Mouse (Mus musculus) CH12.LX (cell line): Measurements from ENCODE around the gene Dkc1. TPM values are rescaled to one million over a fixed set of nuclear protein-coding genes. Genes with fewer than 3 reads are reported as not detected.
A peak's percentile ranks its signal among the peaks of the same experiment; 100 is the strongest.

ENCODE experiments used
- DNase-seq: peaks from one replicate; pipeline ENCODE4 v3.0.0-alpha.2; 2013; ENCODE audit errors: extremely low read depth
- H3K27ac ChIP-seq: 2 replicates; pipeline ENCODE4 v1.5.1; 2012; ENCODE audit warnings: low read depth, mild to moderate bottlenecking, control low read depth, moderate library complexity; ENCODE audit not compliant: insufficient read depth
- H3K27me3 ChIP-seq: replicated peaks from 2 replicates; pipeline ENCODE3; 2012; ENCODE audit warnings: inconsistent platforms
- H3K36me3 ChIP-seq, 2 experiments: replicated peaks in 1 of 2; 2 replicates each; pipeline versions ENCODE3 to v1.6.1; 2012; ENCODE audit warnings: inconsistent platforms in 1 of 2, low read length in 1 of 2, mild to moderate bottlenecking in 1 of 2, mixed read lengths in 1 of 2, moderate library complexity in 1 of 2; ENCODE audit not compliant: control insufficient read depth in 1 of 2, insufficient read depth in 1 of 2
- H3K4me1 ChIP-seq, 2 experiments: 2 replicates each; pipeline ENCODE4 v1.6.1; 2012; ENCODE audit warnings: inconsistent platforms in 1 of 2, moderate library complexity in 1 of 2; ENCODE audit not compliant: insufficient read depth in 2 of 2, control insufficient read depth in 1 of 2
- H3K4me2 ChIP-seq: 2 replicates; pipeline ENCODE4 v1.6.1; 2012; ENCODE audit warnings: low read depth, mild to moderate bottlenecking, control low read depth; ENCODE audit not compliant: poor library complexity, insufficient read depth, severe bottlenecking
- H3K4me3 ChIP-seq, 3 experiments: fragments of 150-350 bp in 1 of 3; sonication (generic) in 1 of 3; replicated peaks in 1 of 3; 2 replicates each; pipeline versions ENCODE3 to v1.5.1; 2011 to 2012; ENCODE audit warnings: low read depth in 2 of 3, low read length in 2 of 3, mild to moderate bottlenecking in 2 of 3, moderate library complexity in 2 of 3, control low read depth in 1 of 3, improper control_type of control experiment in 1 of 3, inconsistent platforms in 1 of 3, mixed read lengths in 1 of 3; ENCODE audit not compliant: poor library complexity in 1 of 3
- H3K79me2 ChIP-seq: replicated peaks from 2 replicates; pipeline ENCODE4 v1.6.1; 2012; ENCODE audit warnings: mild to moderate bottlenecking, moderate library complexity; ENCODE audit not compliant: control insufficient read depth, poor library complexity, insufficient read depth, severe bottlenecking; ENCODE audit errors: extremely low read depth
- H3K9ac ChIP-seq: 2 replicates; pipeline ENCODE4 v1.6.1; 2012; ENCODE audit warnings: low read depth, mild to moderate bottlenecking, control low read depth, moderate library complexity; ENCODE audit not compliant: insufficient read depth
- H3K9me3 ChIP-seq: replicated peaks from 2 replicates; pipeline ENCODE3; 2012; ENCODE audit warnings: low read length, inconsistent platforms, mixed read lengths
- BHLHE40 ChIP-seq: IDR thresholded peaks from 2 replicates; pipeline ENCODE4 v1.6.1; 2011; ENCODE audit warnings: mild to moderate bottlenecking, low read depth, low read length, improper control_type of control experiment
- CHD1 ChIP-seq: IDR thresholded peaks from 2 replicates; pipeline ENCODE4 v1.6.1; 2012; ENCODE audit warnings: low read depth, low read length, improper control_type of control experiment, inconsistent platforms
- CHD2 ChIP-seq: IDR thresholded peaks from 2 replicates; pipeline ENCODE4 v1.6.1; 2011; ENCODE audit warnings: low read length, improper control_type of control experiment
- CTCF ChIP-seq, 2 experiments: IDR thresholded peaks in 1 of 2; conservative IDR thresholded peaks in 1 of 2; 2 replicates each; pipeline ENCODE4 v1.5.1; 2011 to 2012; ENCODE audit warnings: low read depth in 2 of 2, low read length in 2 of 2, improper control_type of control experiment in 1 of 2, inconsistent platforms in 1 of 2, mild to moderate bottlenecking in 1 of 2, moderate library complexity in 1 of 2
- E2F4 ChIP-seq: IDR thresholded peaks from 2 replicates; pipeline ENCODE4 v1.6.1; 2011; ENCODE audit warnings: low read depth, low read length, improper control_type of control experiment; ENCODE audit not compliant: insufficient replicate concordance
- ELF1 ChIP-seq: IDR thresholded peaks from 2 replicates; pipeline ENCODE4 v1.6.1; 2014; ENCODE audit warnings: low read depth, mild to moderate bottlenecking, inconsistent platforms, low read length, improper control_type of control experiment
- EP300 ChIP-seq: IDR thresholded peaks from 2 replicates; pipeline ENCODE4 v1.6.1; 2011; ENCODE audit warnings: low read length, improper control_type of control experiment
- ETS1 ChIP-seq: conservative IDR thresholded peaks from 2 replicates; pipeline ENCODE4 v1.6.1; 2012; ENCODE audit warnings: low read depth, mild to moderate bottlenecking, inconsistent platforms, low read length, improper control_type of control experiment, moderate library complexity
- GABPA ChIP-seq: IDR thresholded peaks from 2 replicates; pipeline ENCODE4 v1.6.1; 2012; ENCODE audit warnings: low read depth, low read length, improper control_type of control experiment, inconsistent platforms; ENCODE audit not compliant: insufficient replicate concordance
- HCFC1 ChIP-seq: IDR thresholded peaks from 2 replicates; pipeline ENCODE4 v1.6.1; 2012; ENCODE audit warnings: low read depth, mild to moderate bottlenecking, inconsistent platforms, low read length, improper control_type of control experiment
- IRF4 ChIP-seq: IDR thresholded peaks from 2 replicates; pipeline ENCODE4 v1.6.1; 2014; ENCODE audit warnings: low read depth, mild to moderate bottlenecking, inconsistent platforms, low read length, improper control_type of control experiment
- JUN ChIP-seq: IDR thresholded peaks from 2 replicates; pipeline ENCODE4 v1.6.1; 2011; ENCODE audit warnings: low read depth, mild to moderate bottlenecking, low read length, improper control_type of control experiment, moderate library complexity; ENCODE audit not compliant: insufficient read depth
- JUND ChIP-seq: conservative IDR thresholded peaks from 2 replicates; pipeline ENCODE4 v1.6.1; 2011; ENCODE audit warnings: low read depth, low read length, improper control_type of control experiment
- KAT2A ChIP-seq: IDR thresholded peaks from 2 replicates; pipeline ENCODE4 v1.6.1; 2012; ENCODE audit warnings: low read length, improper control_type of control experiment, inconsistent platforms; ENCODE audit not compliant: insufficient replicate concordance
- MAFK ChIP-seq: IDR thresholded peaks from 2 replicates; pipeline ENCODE4 v1.6.1; 2011; ENCODE audit warnings: low read length, improper control_type of control experiment; ENCODE audit not compliant: insufficient replicate concordance
- MAX ChIP-seq: IDR thresholded peaks from 2 replicates; pipeline ENCODE4 v1.6.1; 2011; ENCODE audit warnings: low read length, improper control_type of control experiment
- MAZ ChIP-seq: IDR thresholded peaks from 2 replicates; pipeline ENCODE4 v1.6.1; 2012; ENCODE audit warnings: low read depth, mild to moderate bottlenecking, inconsistent platforms, low read length, improper control_type of control experiment, moderate library complexity
- MEF2A ChIP-seq: IDR thresholded peaks from 2 replicates; pipeline ENCODE4 v1.6.1; 2014; ENCODE audit warnings: low read depth, mild to moderate bottlenecking, inconsistent platforms, low read length, improper control_type of control experiment, borderline replicate concordance
- MXI1 ChIP-seq: IDR thresholded peaks from 2 replicates; pipeline ENCODE4 v1.6.1; 2011; ENCODE audit warnings: mild to moderate bottlenecking, low read depth, low read length, improper control_type of control experiment
- MYC ChIP-seq: IDR thresholded peaks from 2 replicates; pipeline ENCODE4 v1.6.1; 2011; ENCODE audit warnings: low read depth, mild to moderate bottlenecking, improper control_type of control experiment, low read length
- NELFE ChIP-seq: IDR thresholded peaks from 2 replicates; pipeline ENCODE4 v1.6.1; 2011; ENCODE audit warnings: low read depth, low read length, improper control_type of control experiment
- NRF1 ChIP-seq: IDR thresholded peaks from 2 replicates; pipeline ENCODE4 v1.6.1; 2014; ENCODE audit warnings: low read depth, mild to moderate bottlenecking, inconsistent platforms, low read length, improper control_type of control experiment, moderate library complexity
- PAX5 ChIP-seq: IDR thresholded peaks from 2 replicates; pipeline ENCODE4 v1.6.1; 2012; ENCODE audit warnings: low read length, inconsistent platforms, mixed read lengths
- POLR2A ChIP-seq: IDR thresholded peaks from 2 replicates; pipeline ENCODE4 v1.6.1; 2011; ENCODE audit warnings: low read depth, mild to moderate bottlenecking, improper control_type of control experiment, low read length
- POLR2AphosphoS2 ChIP-seq: IDR thresholded peaks from 2 replicates; pipeline ENCODE4 v1.6.1; 2011; ENCODE audit warnings: low read depth, low read length, improper control_type of control experiment
- RAD21 ChIP-seq: IDR thresholded peaks from 2 replicates; pipeline ENCODE4 v1.6.1; 2011; ENCODE audit warnings: low read depth, mild to moderate bottlenecking, low read length, improper control_type of control experiment, moderate library complexity
- RCOR1 ChIP-seq: conservative IDR thresholded peaks from 2 replicates; pipeline ENCODE4 v1.6.1; 2012; ENCODE audit warnings: low read depth, mild to moderate bottlenecking, inconsistent platforms, low read length, improper control_type of control experiment
- SIN3A ChIP-seq: IDR thresholded peaks from 2 replicates; pipeline ENCODE4 v1.6.1; 2012; ENCODE audit warnings: low read length, improper control_type of control experiment, inconsistent platforms
- SMC3 ChIP-seq: IDR thresholded peaks from 2 replicates; pipeline ENCODE4 v1.6.1; 2011; ENCODE audit warnings: low read depth, low read length, improper control_type of control experiment
- TBP ChIP-seq: conservative IDR thresholded peaks from 2 replicates; pipeline ENCODE4 v1.6.1; 2011; ENCODE audit warnings: low read depth, low read length, improper control_type of control experiment
- TCF12 ChIP-seq: IDR thresholded peaks from 2 replicates; pipeline ENCODE4 v1.6.1; 2014; ENCODE audit warnings: low read depth, mild to moderate bottlenecking, inconsistent platforms, low read length, improper control_type of control experiment
- UBTF ChIP-seq: IDR thresholded peaks from 2 replicates; pipeline ENCODE4 v1.6.1; 2012; ENCODE audit warnings: low read depth, mild to moderate bottlenecking, inconsistent platforms, low read length, improper control_type of control experiment, moderate library complexity
- USF1 ChIP-seq: IDR thresholded peaks from 2 replicates; pipeline ENCODE4 v1.6.1; 2014; ENCODE audit warnings: low read depth, mild to moderate bottlenecking, inconsistent platforms, low read length, improper control_type of control experiment
- USF2 ChIP-seq: conservative IDR thresholded peaks from 2 replicates; pipeline ENCODE4 v1.6.1; 2011; ENCODE audit warnings: low read depth, low read length, improper control_type of control experiment
- ZC3H11A ChIP-seq: IDR thresholded peaks from 2 replicates; pipeline ENCODE4 v1.6.1; 2012; ENCODE audit warnings: low read depth, mild to moderate bottlenecking, inconsistent platforms, low read length, improper control_type of control experiment
- ZKSCAN1 ChIP-seq: IDR thresholded peaks from 2 replicates; pipeline ENCODE4 v1.6.1; 2012; ENCODE audit warnings: low read depth, inconsistent platforms, low read length, improper control_type of control experiment, borderline replicate concordance
- ZMIZ1 ChIP-seq: IDR thresholded peaks from 2 replicates; pipeline ENCODE4 v1.6.1; 2012; ENCODE audit warnings: low read depth, mild to moderate bottlenecking, inconsistent platforms, low read length, improper control_type of control experiment
- ZNF384 ChIP-seq: IDR thresholded peaks from 2 replicates; pipeline ENCODE4 v1.6.1; 2012; ENCODE audit warnings: low read depth, low read length, improper control_type of control experiment, inconsistent platforms
- dilution Hi-C: fragments of 300-500 bp; cut with MboI; formaldehyde crosslinking; loops from 2 replicates; pipeline ENCODE4 v1.14.3; 2020; ENCODE audit warnings: low sequenced_read_pairs; ENCODE audit not compliant: extremely low pct_unique_long_range_greater_than_20kb, extremely low pct_ligation_motif_present
- in situ Hi-C: fragments of 300-500 bp; cut with MboI; formaldehyde crosslinking; loops from 3 replicates; pipeline ENCODE4 v1.14.3; 2019; ENCODE audit warnings: low sequenced_read_pairs, low pct_ligation_motif_present, low pct_unique_long_range_greater_than_20kb, mixed read lengths
- polyA plus RNA-seq: library from polyadenylated mRNA; unstranded; fragments of >175 nt; gene quantifications from 2 replicates; pipeline ENCODE4 v1.2.1, GENCODE M21; 2012; ENCODE audit warnings: low read depth; ENCODE audit not compliant: insufficient read length
- total RNA-seq, 2 experiments: library from RNA; depleted of rRNA; stranded (reverse); fragments of 300-350 nt in 1 of 2; fragments of >200 nt in 1 of 2; gene quantifications; 2 replicates each; pipeline ENCODE4 v1.2.3; 2012 to 2014

Gene Dkc1
- total RNA-seq (2012; rRNA removed) (110 and 152 TPM in 2 replicates), total RNA-seq (2014; rRNA removed) (260 and 294 TPM in 2 replicates), polyA plus RNA-seq (273 and 427 TPM in 2 replicates)

DNA sequence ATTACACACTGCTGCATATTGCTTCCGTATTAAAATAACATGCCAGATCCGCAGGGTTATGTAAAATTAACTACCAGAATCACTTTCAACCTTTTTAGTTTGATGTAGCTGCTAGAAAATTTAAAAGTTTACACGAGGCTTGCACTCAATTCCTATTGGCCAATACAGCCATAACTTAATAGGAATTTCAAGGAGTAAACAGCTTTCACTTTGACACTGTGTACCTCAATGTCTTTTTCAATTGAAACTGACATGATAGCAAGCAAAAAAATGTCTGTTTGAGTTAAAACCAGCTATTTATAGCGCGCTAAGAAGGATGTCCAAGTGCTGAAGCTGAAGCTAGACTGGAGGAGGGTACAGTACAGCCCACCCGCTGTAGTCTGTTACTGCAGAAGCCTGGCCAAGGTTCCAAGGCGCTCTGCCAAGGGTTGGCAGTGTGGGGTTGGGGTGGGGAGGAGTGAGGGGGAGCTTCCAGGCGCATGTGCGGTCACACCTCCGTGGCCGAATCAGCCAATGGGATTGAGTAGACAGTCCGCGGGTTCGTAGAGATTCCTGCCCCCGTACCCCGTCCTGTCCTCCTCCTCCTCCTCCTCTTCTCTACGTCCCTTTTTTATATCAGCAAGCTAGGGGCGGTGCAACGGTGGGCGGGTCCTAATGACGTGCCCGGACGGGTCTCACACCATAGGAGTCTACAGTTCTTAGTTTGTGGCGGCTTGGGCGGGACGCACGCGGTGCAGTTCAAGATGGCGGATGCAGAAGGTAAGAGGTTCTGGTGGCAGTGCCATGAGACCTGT lies at the start of gene Dkc1:
Dkc1 (plus strand) TSS at position 486 of the 794 bp plus-strand sequence.
- in situ Hi-C loops: no loop called here
- dilution Hi-C loops: no loop called here
- H3K4me3 ChIP-seq: peak within 1 kb of the TSS; percentile 71
- H3K4me1 ChIP-seq: peaks cover 0 to 10% of the 10 kb centered on the region in 2 experiments; a peak in 1 of 4 replicates
- peaks cover 9% of the 10 kb centered on the region; the same call in 1 of the 2 replicates for H3K79me2 ChIP-seq
- H3K9me3 ChIP-seq: no peaks in the 10 kb centered on the region
- H3K4me2 ChIP-seq: peak within 1 kb of the TSS; percentile 71; the same call in 1 of the 2 replicates
- H3K9ac ChIP-seq: peak within 1 kb of the TSS; percentile 66
- no peak within 1 kb of the TSS for H3K27ac ChIP-seq
- peaks cover 6 to 12% of the 10 kb centered on the region in 2 experiments for H3K36me3 ChIP-seq
- no peaks in the 10 kb centered on the region for H3K27me3 ChIP-seq
- TF ChIP-seq MAZ (peak; percentile 79), MEF2A (no peak), TBP (peak; percentile 79), NRF1 (peak; percentile 82), CHD1 (no peak), ZNF384 (no peak), IRF4 (no peak), PAX5 (no peak), HCFC1 (peak; percentile 34), USF2 (no peak), POLR2A (peak; percentile 81), TCF12 (peak; percentile 83), JUN (no peak), KAT2A (no peak), EP300 (no peak), UBTF (no peak), NELFE (peak; percentile 41; the same call in 1 of the 2 replicates), ZKSCAN1 (no peak), ETS1 (no peak), MYC (peak; percentile 56; the same call in 1 of the 2 replicates), MXI1 (peak; percentile 8; the same call in 1 of the 2 replicates), RAD21 (no peak), E2F4 (peak; percentile 22; the same call in 1 of the 2 replicates), CTCF (conservative IDR thresholded peaks at IDR 0.05 in 1 of 2, IDR thresholded peaks at IDR 0.05 in 1 of 2; ENCODE audit: low read depth in 2 of 2, low read length in 2 of 2) (no peak), MAFK (no peak), ELF1 (no peak), RCOR1 (no peak), CHD2 (no peak), JUND (no peak), GABPA (no peak), ZMIZ1 (peak; percentile 67; the same call in 1 of the 2 replicates), SMC3 (no peak), USF1 (no peak), POLR2AphosphoS2 (no peak), BHLHE40 (no peak), SIN3A (peak; percentile 71; the same call in 1 of the 2 replicates), MAX (no peak; the same call in 1 of the 2 replicates), ZC3H11A (no peak)
- peak; percentile 92 for DNase-seq
